Mouse (Mus musculus): ENCODE results near the gene Chil1. TPM values are rescaled to one million over a fixed set of nuclear protein-coding genes. Genes with fewer than 3 reads are reported as not detected.

The Chil1 gene
- polyA plus RNA-seq, 1 experiment = 32.9 TPM

- Histone ChIP-seq H3K4me2 (ENCODE audit: low read depth) (no peak overlapping the region), H3ac (ENCODE audit: control insufficient read depth, insufficient read length) (no peak overlapping the region), H3K4me3 (no peak overlapping the region), H3K27me3 (ENCODE audit: control insufficient read depth, insufficient read depth, insufficient read length) (peaks cover 30% of the 10 kb centered on the region), H3K36me3 (ENCODE audit: control insufficient read depth, insufficient read depth) (no peaks in the 10 kb centered on the region), H3K79me2 (ENCODE audit: control insufficient read depth, insufficient read depth) (no peaks in the 10 kb centered on the region)
- no peak for TF ChIP-seq SRF (IDR thresholded peaks at IDR 0.05; ENCODE audit: control insufficient read depth, insufficient read length, low read depth)
- TF ChIP-seq POLR2AphosphoS2 (IDR thresholded peaks at IDR 0.05; ENCODE audit: insufficient read length, low read depth) = no peak
- no peak for TF ChIP-seq E2F4 (IDR thresholded peaks at IDR 0.05; ENCODE audit: insufficient read depth)
- TF ChIP-seq TCF12 (IDR thresholded peaks at IDR 0.05; ENCODE audit: insufficient read depth, poor library complexity, severe bottlenecking) = no peak
- no peak for TF ChIP-seq USF1 (IDR thresholded peaks at IDR 0.05; ENCODE audit: low read depth)
- TF ChIP-seq MYOD1 (IDR thresholded peaks at IDR 0.05; ENCODE audit: control insufficient read depth in 1 of 3, insufficient read length in 2 of 3, low read depth in 2 of 3) = no peak
- TF ChIP-seq CEBPB (IDR thresholded peaks at IDR 0.05; ENCODE audit: insufficient read depth, poor library complexity, severe bottlenecking) = no peak
- no peak for TF ChIP-seq POLR2A (IDR thresholded peaks at IDR 0.05; ENCODE audit: insufficient read length, low read depth)
- no peak for TF ChIP-seq MAX (IDR thresholded peaks at IDR 0.05; ENCODE audit: low read depth)
- no peak for TF ChIP-seq TCF3 (IDR thresholded peaks at IDR 0.05; ENCODE audit: insufficient read length, low read depth)
- no peak for TF ChIP-seq REST (IDR thresholded peaks at IDR 0.05; ENCODE audit: insufficient read depth, insufficient read length)
- TF ChIP-seq MYOG (IDR thresholded peaks at IDR 0.05; ENCODE audit: control insufficient read depth in 1 of 3, insufficient read depth in 1 of 3, insufficient read length in 2 of 3, low read depth in 2 of 3) = no peak
Measured at GRCm38 (mm10) chr1:134166547-134166946, 15.4 kb upstream of the Chil1 start.

DNA sequence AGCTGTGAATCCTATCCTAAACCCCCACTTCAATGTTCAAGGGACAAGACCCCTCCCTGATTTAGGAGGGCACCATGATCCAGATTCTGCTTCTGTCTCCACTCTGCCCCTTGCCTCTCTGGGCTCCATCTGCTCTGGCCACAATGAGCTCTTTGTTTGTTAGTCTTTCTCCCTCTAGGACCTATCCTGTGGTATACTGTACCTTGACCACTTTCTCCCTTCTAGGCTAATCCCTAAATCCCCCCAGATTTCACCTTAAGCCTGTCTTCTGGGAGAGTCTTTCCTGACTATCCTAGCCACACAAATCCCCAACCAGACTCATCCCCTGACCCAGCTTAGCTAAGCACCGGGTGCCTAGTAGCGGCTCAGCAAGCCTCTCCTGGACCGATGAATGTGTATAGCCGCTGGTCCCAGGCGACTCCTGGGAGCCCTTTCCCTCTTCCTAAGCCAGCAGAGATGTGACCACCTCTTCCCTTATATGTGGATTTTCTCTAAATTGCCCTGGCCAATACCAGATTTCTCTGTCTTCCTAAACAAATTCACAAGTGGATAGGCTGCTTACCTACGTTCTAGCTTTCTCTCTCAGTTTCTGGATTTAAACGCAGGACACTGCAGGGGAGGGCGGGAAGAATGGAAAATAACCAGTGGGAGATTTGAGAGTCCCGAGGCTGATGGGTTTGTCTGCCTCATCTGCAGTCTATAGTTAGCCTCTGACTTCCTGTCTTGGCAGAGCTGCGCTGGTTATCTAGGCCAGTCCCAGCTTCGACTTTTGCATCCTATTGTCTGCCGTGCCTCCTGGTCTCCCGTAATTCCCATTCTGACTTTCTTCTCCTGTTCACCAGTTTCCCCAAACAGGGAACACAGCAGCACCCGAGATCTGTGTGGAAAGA lies 14.3 kb upstream of the Chil1 start:
- no peak for TF ChIP-seq USF1 (IDR thresholded peaks at IDR 0.05; ENCODE audit: low read depth)
- no peak for TF ChIP-seq POLR2AphosphoS2 (IDR thresholded peaks at IDR 0.05; ENCODE audit: insufficient read length, low read depth)
- no peak for TF ChIP-seq POLR2A (IDR thresholded peaks at IDR 0.05; ENCODE audit: insufficient read length, low read depth)

GRCm38 (mm10) chr1:134168567-134168966 lies 13.4 kb upstream of the Chil1 start:
- no peak for TF ChIP-seq POLR2AphosphoS2 (IDR thresholded peaks at IDR 0.05; ENCODE audit: insufficient read length, low read depth)
- no peak for TF ChIP-seq SRF (IDR thresholded peaks at IDR 0.05; ENCODE audit: control insufficient read depth, insufficient read length, low read depth)
- TF ChIP-seq POLR2A (IDR thresholded peaks at IDR 0.05; ENCODE audit: insufficient read length, low read depth) = no peak
- TF ChIP-seq MYOG (IDR thresholded peaks at IDR 0.05; ENCODE audit: control insufficient read depth in 1 of 3, insufficient read depth in 1 of 3, insufficient read length in 2 of 3, low read depth in 2 of 3) = no peak
- TF ChIP-seq TCF12 (IDR thresholded peaks at IDR 0.05; ENCODE audit: insufficient read depth, poor library complexity, severe bottlenecking) = no peak
- no peak for TF ChIP-seq TCF3 (IDR thresholded peaks at IDR 0.05; ENCODE audit: insufficient read length, low read depth)
- no peak for TF ChIP-seq USF1 (IDR thresholded peaks at IDR 0.05; ENCODE audit: low read depth)
- TF ChIP-seq E2F4 (IDR thresholded peaks at IDR 0.05; ENCODE audit: insufficient read depth) = no peak
- no peak overlapping the region for H3ac ChIP-seq (ENCODE audit: control insufficient read depth, insufficient read length)

More for the DNA sequence above, 14.3 kb upstream of the Chil1 start:
- H3K4me3 ChIP-seq = no peak overlapping the region
- peaks cover 34% of the 10 kb centered on the region for H3K27me3 ChIP-seq (ENCODE audit: control insufficient read depth, insufficient read depth, insufficient read length)
- no peaks in the 10 kb centered on the region for H3K36me3 ChIP-seq (ENCODE audit: control insufficient read depth, insufficient read depth)
- no peak overlapping the region for H3K4me2 ChIP-seq (ENCODE audit: low read depth)
- no peaks in the 10 kb centered on the region for H3K79me2 ChIP-seq (ENCODE audit: control insufficient read depth, insufficient read depth)
- no peak overlapping the region for H3ac ChIP-seq (ENCODE audit: control insufficient read depth, insufficient read length)

GRCm38 (mm10) chr1:134168985-134169697 lies 12.8 kb upstream of the Chil1 start:
- no peak overlapping the region for H3ac ChIP-seq (ENCODE audit: control insufficient read depth, insufficient read length)
- no peaks in the 10 kb centered on the region for H3K36me3 ChIP-seq (ENCODE audit: control insufficient read depth, insufficient read depth)
- no peak overlapping the region for H3K4me3 ChIP-seq
- H3K4me2 ChIP-seq (ENCODE audit: low read depth) = no peak overlapping the region
- TF ChIP-seq REST (IDR thresholded peaks at IDR 0.05; ENCODE audit: insufficient read depth, insufficient read length) (no peak), E2F4 (IDR thresholded peaks at IDR 0.05; ENCODE audit: insufficient read depth) (no peak), TCF3 (IDR thresholded peaks at IDR 0.05; ENCODE audit: insufficient read length, low read depth) (no peak), TCF12 (IDR thresholded peaks at IDR 0.05; ENCODE audit: insufficient read depth, poor library complexity, severe bottlenecking) (no peak), MYOD1 (IDR thresholded peaks at IDR 0.05; ENCODE audit: control insufficient read depth in 1 of 3, insufficient read length in 2 of 3, low read depth in 2 of 3) (no peak), CEBPB (IDR thresholded peaks at IDR 0.05; ENCODE audit: insufficient read depth, poor library complexity, severe bottlenecking) (no peak), POLR2A (IDR thresholded peaks at IDR 0.05; ENCODE audit: insufficient read length, low read depth) (no peak), USF1 (IDR thresholded peaks at IDR 0.05; ENCODE audit: low read depth) (no peak)
- H3K79me2 ChIP-seq (ENCODE audit: control insufficient read depth, insufficient read depth) = no peaks in the 10 kb centered on the region
- peaks cover 45% of the 10 kb centered on the region for H3K27me3 ChIP-seq (ENCODE audit: control insufficient read depth, insufficient read depth, insufficient read length)

More at GRCm38 (mm10) chr1:134168567-134168966, 13.4 kb upstream of the Chil1 start:
- Histone ChIP-seq H3K79me2 (ENCODE audit: control insufficient read depth, insufficient read depth) (no peaks in the 10 kb centered on the region), H3K36me3 (ENCODE audit: control insufficient read depth, insufficient read depth) (no peaks in the 10 kb centered on the region), H3K4me2 (ENCODE audit: low read depth) (no peak overlapping the region), H3K27me3 (ENCODE audit: control insufficient read depth, insufficient read depth, insufficient read length) (peaks cover 43% of the 10 kb centered on the region), H3K4me3 (no peak overlapping the region)

All from myocyte (in vitro differentiated cells).